Mouse (Mus musculus) limb, embryonic 12.5 days (tissue): Measurements from ENCODE around the gene Fbxl16. TPM values are rescaled to one million over a fixed set of nuclear protein-coding genes. Genes with fewer than 3 reads are reported as not detected.
A peak's percentile ranks its signal among the peaks of the same experiment; 100 is the strongest.

Source experiments
- ATAC-seq: fragments of 200-750 bp; cut with Nextera tagmentation; 2 replicates; pipeline ENCODE4 v1.8.0; 2017; ENCODE audit warnings: low read depth, moderate TSS enrichment; ENCODE audit not compliant: insufficient number of reproducible peaks, insufficient read depth, low FRiP score, low TSS enrichment
- H3K27ac ChIP-seq: fragments of 300-500 bp; sonication (generic); 2 replicates; pipeline ENCODE4 v1.5.1; 2016; ENCODE audit warnings: mild to moderate bottlenecking, moderate library complexity
- H3K27me3 ChIP-seq: fragments of 300-500 bp; sonication (generic); 2 replicates; pipeline ENCODE4 v1.6.1; 2016; ENCODE audit warnings: mild to moderate bottlenecking, moderate library complexity
- H3K36me3 ChIP-seq: fragments of 300-500 bp; sonication (generic); 2 replicates; pipeline ENCODE4 v1.6.1; 2016; ENCODE audit warnings: mild to moderate bottlenecking, moderate library complexity
- H3K4me1 ChIP-seq: fragments of 300-500 bp; sonication (generic); replicated peaks from 2 replicates; pipeline ENCODE4 v1.6.1; 2016
- H3K4me2 ChIP-seq: fragments of 300-500 bp; sonication (generic); 2 replicates; pipeline ENCODE4 v1.6.1; 2016; ENCODE audit warnings: mild to moderate bottlenecking, moderate library complexity
- H3K4me3 ChIP-seq: fragments of 300-500 bp; sonication (generic); replicated peaks from 2 replicates; pipeline ENCODE4 v1.5.1; 2016; ENCODE audit warnings: mild to moderate bottlenecking
- H3K9ac ChIP-seq: fragments of 300-500 bp; sonication (generic); replicated peaks from 2 replicates; pipeline ENCODE4 v1.6.1; 2016; ENCODE audit warnings: mild to moderate bottlenecking, moderate library complexity
- H3K9me3 ChIP-seq: fragments of 300-500 bp; sonication (generic); 2 replicates; pipeline ENCODE4 v1.6.1; 2016; ENCODE audit warnings: mild to moderate bottlenecking, moderate library complexity
- WGBS: fragments of 180-500 bp; shearing (Covaris S2); methylation state at CpG from one replicate; pipeline ENCODE4 v1.1.7; 2016; 5-methylcytosine and 5-hydroxymethylcytosine counted together
- polyA plus RNA-seq: library from polyadenylated mRNA; unstranded; fragments of >200 nt; fragmentation: Nextera tagmentation; extraction: Ambion mirVana; gene quantifications from 2 replicates; pipeline ENCODE4 v1.2.1, GENCODE M21; 2016

The Fbxl16 gene
- polyA plus RNA-seq, result 2.2 and 2.4 TPM in 2 replicates

DNA sequence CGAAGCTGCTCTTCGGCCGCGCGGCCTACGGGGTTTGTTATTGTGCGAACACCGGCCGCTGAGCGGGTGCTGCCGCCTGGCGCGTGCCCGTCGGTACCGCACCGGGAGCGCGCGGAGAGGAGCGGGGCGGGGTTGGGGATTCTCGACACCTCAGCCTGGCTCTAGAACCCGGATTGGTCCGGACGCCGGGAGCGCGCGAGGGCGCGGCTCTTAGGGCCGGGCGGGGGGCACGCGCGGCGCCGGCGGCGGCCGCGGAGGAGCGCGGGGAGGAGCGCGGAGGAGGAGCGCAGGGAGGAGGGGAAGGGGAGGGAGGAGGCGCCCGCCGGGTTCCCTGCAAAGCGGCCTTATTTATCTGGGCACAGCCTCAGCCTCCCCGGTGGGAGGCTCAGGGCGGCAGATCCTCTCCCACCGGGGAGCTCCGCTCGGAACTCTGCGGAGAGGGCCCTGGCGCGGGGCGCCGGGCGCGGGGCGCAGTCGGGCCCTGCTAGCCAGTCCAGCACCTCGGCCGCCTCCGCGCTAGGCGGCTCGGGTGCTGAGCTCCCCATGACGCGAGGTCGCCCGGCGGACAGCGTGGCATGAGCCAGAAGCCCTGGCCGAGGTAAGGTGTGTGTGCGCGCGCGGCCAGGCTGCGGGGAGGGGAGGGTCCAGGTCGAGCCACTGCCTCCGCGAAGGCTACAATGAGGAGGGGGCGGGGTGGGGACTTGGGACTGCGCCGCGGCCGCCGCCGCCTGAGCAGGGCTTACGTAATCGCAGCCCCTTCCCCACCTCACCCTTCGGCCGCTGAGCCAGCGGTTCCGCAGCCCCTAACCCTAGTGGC, at the start of gene Fbxl16:
Gene Fbxl16 (plus strand): TSS at position 297 of the 817 bp plus-strand sequence.
- Histone ChIP-seq H3K9ac (peak within 1 kb of the TSS; percentile 66), H3K36me3 (no peaks in the 10 kb centered on the region), H3K4me2 (peak within 1 kb of the TSS; percentile 96), H3K4me1 (peaks cover 8% of the 10 kb centered on the region), H3K4me3 (peak within 1 kb of the TSS; percentile 71), H3K9me3 (no peaks in the 10 kb centered on the region), H3K27ac (no peak within 1 kb of the TSS), H3K27me3 (peaks cover 79% of the 10 kb centered on the region)
- peak; percentile 60 for ATAC-seq
- WGBS, result under 1% methylated on average over 97 of the region's 100 CpGs

DNA sequence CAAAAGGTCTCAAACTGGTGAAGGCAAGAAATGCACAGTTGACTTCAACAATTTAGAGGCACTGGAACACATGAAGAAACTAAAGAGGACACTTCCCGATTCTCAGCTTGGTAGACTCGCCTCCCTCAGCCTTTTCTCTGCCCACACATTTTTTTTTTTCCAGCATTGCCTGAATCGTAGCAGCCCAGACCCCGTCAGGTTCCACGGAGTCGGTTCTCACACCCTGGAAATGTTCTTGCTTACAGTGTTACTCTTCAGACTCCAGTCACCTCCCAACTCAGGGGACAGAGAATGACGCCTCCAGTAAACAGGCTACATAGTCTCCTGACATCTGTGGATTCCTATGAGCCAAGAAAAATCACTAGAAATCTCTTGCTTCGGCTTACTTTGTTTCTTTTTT, 48.7 kb upstream of the Fbxl16 start:
- Histone ChIP-seq H3K4me1 (peaks cover 10% of the 10 kb centered on the region), H3K4me3 (no peak overlapping the region), H3K27me3 (no peaks in the 10 kb centered on the region; the same call in 1 of the 2 replicates), H3K4me2 (no peak overlapping the region), H3K36me3 (no peaks in the 10 kb centered on the region), H3K9ac (no peak overlapping the region), H3K27ac (no peak overlapping the region), H3K9me3 (no peaks in the 10 kb centered on the region)
- no peak for ATAC-seq
- 74% methylated on average over 8 of the region's 8 CpGs for WGBS

DNA sequence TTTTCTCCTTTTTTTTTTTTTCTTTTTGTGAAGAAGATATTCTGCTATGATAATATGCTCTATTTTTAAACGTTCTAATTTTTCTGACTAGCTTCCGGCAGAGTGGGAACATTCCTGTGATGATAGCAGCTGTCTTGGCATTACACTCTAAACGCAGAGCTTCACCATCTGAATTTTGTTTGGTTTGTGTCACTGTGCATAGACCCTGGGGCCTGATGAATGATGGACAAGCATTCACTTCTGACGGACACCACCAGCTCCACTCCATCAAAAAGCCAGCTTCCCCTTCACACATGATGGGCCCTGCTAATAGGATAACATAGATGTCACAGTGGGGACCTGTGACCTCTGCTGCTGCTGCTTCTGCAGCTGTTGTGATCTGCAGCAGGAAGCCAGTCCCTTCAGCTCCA, 47.3 kb upstream of the Fbxl16 start:
- no peak for ATAC-seq
- no peaks in the 10 kb centered on the region for H3K36me3 ChIP-seq
- peaks cover 5% of the 10 kb centered on the region; the same call in 1 of the 2 replicates for H3K4me1 ChIP-seq
- H3K27me3 ChIP-seq, result no peaks in the 10 kb centered on the region; the same call in 1 of the 2 replicates
- WGBS, result 70% methylated on average over 4 of the region's 4 CpGs
- no peak overlapping the region for H3K27ac ChIP-seq
- no peaks in the 10 kb centered on the region for H3K9me3 ChIP-seq
- no peak overlapping the region for H3K9ac ChIP-seq
- no peak overlapping the region for H3K4me2 ChIP-seq
- no peak overlapping the region for H3K4me3 ChIP-seq

DNA sequence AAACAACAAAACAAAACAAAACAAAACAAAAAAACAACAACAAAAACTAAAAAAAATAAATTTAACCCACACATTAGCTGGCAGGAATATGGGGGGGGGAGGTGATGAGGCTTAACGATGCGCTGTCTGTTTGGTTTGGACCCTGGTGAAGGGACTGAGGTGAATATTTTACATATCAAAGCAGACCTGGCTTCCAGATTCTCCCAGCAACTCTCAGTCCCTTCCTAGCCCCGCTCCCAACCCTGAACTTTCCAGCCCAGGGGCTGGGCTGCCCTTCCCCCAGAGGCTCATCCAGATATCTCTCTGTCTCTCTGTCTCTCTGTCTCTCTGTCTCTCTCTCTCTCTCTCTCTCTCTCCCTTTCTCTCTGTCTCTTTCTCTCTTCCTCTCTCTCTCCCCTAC, 46.3 kb upstream of the Fbxl16 start:
- Histone ChIP-seq H3K4me1 (peaks cover 5% of the 10 kb centered on the region; the same call in 1 of the 2 replicates), H3K9ac (no peak overlapping the region), H3K4me2 (no peak overlapping the region), H3K4me3 (no peak overlapping the region), H3K27ac (no peak overlapping the region), H3K36me3 (no peaks in the 10 kb centered on the region), H3K9me3 (no peaks in the 10 kb centered on the region), H3K27me3 (peaks cover 5% of the 10 kb centered on the region; the same call in 1 of the 2 replicates)
- WGBS, result 32% methylated on average over 3 of the region's 3 CpGs
- no peak for ATAC-seq

DNA sequence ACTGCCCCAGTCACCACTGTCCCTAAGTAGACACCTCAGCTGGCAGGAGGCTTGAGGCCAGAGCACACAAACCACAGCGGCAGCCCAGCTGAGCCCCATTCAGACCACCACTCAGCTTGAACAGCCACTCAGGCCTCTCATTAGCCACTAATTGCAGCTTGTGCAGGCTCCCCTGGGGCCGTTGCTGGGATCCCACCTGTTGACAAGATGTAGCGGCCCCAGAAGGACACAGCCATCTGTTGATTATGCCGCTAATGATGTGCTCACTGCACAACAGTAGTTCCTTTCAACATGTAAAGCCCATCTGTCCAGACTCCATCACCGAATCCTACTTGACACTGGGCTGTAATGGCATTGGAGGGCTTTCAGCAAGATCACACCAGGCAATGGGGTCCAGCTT, 43.0 kb upstream of the Fbxl16 start:
- ATAC-seq, result no peak
- 19% methylated on average over 5 of the region's 5 CpGs for WGBS

DNA sequence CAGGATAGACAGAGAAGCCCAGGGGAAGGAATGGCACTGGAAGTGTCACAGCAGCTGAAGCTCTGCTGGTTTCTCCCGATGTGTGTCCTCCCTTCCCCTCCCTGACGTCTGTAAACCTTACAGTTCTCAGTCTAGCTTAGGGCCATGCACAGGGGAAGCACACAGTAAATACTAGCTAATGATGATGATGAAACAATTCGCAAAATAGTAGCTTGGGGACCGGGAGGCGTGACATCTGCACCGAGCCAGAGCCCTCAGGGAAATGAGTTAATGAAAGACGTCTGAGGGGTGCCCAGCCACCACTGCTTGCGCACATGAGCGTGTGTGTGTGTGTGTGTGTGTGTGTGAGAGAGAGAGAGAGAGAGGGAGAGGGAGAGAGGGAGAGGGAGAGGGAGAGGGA, 39.6 kb upstream of the Fbxl16 start:
- Histone ChIP-seq H3K36me3 (no peaks in the 10 kb centered on the region), H3K9ac (no peak overlapping the region), H3K4me1 (peaks cover 9% of the 10 kb centered on the region), H3K27me3 (peaks cover 12% of the 10 kb centered on the region; the same call in 1 of the 2 replicates), H3K27ac (no peak overlapping the region), H3K9me3 (no peaks in the 10 kb centered on the region), H3K4me2 (no peak overlapping the region), H3K4me3 (no peak overlapping the region)
- WGBS, result 24% methylated on average over 8 of the region's 9 CpGs
- no peak for ATAC-seq

More for the DNA sequence above, 43.0 kb upstream of the Fbxl16 start:
- Histone ChIP-seq H3K27me3 (peaks cover 12% of the 10 kb centered on the region; the same call in 1 of the 2 replicates), H3K9ac (no peak overlapping the region), H3K4me1 (peaks cover 5% of the 10 kb centered on the region; the same call in 1 of the 2 replicates), H3K4me2 (no peak overlapping the region), H3K36me3 (no peaks in the 10 kb centered on the region), H3K4me3 (no peak overlapping the region), H3K9me3 (no peaks in the 10 kb centered on the region), H3K27ac (no peak overlapping the region)

DNA sequence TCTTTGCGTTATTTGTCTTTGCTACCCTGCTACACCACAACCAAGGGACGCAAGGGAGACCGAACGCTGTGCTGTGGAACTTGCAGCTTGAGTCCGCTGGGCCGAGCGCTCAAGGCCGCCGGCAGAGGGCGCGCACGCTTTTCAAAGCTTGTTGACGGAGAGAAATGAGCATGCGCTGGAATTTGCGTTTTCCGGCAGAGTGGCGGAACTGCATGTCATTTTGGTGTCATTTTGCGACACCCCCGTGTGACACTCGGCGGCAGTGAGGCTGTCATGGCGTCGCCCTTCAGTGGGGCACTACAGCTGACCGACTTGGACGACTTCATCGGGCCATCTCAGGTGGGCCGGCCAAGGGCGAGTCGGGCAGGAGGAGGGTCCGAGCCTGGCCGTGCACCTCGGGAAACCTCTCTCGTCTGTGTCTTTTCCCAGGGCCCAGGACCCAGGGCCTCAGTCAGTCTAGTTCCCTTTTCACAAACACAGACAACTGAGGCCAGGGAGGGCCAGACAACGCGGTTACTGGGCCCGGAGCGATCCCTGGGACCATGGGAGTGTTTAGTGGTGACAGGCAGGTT, 35.2 kb upstream of the Fbxl16 start, which contains the start of gene Narfl:
Gene Narfl (plus strand): TSS at position 228 of the 572 bp plus-strand sequence.
- Histone ChIP-seq H3K9me3 (no peaks in the 10 kb centered on the region), H3K4me3 (peak within 1 kb of the TSS; percentile 73), H3K4me2 (peak within 1 kb of the TSS; percentile 90), H3K27me3 (0 out of 2 replicates have a peak, but pooled peaks cover 6% of the 10 kb centered on the region), H3K36me3 (peaks cover 14% of the 10 kb centered on the region), H3K27ac (no peak within 1 kb of the TSS), H3K9ac (peak within 1 kb of the TSS; percentile 83), H3K4me1 (peaks cover 9% of the 10 kb centered on the region)
- WGBS, result 0% methylated on average over 37 of the region's 37 CpGs
- peak; percentile 77 for ATAC-seq

DNA sequence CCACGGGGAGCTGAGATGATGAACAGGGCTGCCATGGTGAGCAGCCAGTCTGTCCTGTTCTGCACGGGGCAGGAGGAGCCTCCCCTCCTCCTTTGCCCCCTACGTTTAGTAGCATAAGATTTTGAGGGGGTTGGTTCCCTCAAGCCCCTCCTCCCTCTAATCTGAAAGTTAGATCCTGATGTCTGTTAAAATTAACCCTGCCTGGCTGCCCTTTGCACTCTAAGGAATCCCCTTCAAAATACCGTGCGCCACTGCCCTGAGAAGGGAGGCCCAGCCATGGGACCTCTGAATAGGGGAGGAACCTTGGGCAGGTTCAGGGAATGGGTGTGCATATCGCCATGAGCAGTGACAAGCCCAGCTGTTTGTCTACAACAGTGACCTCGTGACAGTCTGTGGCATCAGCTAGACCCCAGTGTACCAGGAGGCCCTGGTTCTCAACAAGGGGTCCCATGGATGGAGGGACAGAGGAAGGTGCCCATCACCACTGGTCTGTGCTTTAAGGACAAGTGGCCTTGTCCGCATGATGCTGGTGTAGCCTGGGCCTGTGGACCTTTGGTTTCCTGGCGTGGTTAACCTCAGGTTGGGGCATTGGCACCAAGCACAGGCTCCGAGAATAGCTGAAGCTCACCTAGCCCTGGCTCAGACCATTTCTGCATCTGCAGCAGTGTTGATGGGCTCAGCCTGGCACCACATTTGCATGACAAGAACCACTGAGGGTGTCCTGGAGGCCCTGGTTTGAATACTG, 33.4 kb upstream of the Fbxl16 start:
- H3K4me3 ChIP-seq, result no peak overlapping the region
- H3K4me2 ChIP-seq, result no peak overlapping the region
- no peak for ATAC-seq
- no peak overlapping the region for H3K27ac ChIP-seq
- WGBS, result 86% methylated on average over 10 of the region's 10 CpGs
- H3K9me3 ChIP-seq, result no peaks in the 10 kb centered on the region
- peaks cover 24% of the 10 kb centered on the region for H3K36me3 ChIP-seq
- no peak overlapping the region for H3K9ac ChIP-seq
- peaks cover 9% of the 10 kb centered on the region for H3K4me1 ChIP-seq
- no peaks in the 10 kb centered on the region for H3K27me3 ChIP-seq

DNA sequence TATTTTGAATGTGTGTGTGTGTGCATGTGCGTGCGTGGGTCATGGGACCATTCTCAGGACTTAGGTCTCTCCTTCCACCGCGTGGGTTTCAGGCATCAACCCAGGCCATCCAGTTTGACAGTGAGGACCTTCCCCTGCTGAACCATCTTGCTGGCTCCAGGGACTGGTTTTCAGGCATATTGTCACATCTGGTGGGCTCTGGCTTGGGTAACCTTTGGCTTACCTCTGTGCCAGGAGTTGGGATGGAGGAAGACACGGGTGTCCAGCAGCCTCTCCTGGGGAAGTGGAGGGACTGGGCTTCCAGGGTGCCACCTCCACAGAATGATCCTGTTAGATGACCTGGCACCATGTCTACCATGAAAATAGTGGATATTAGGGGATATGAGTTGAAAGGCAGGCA, 30.9 kb upstream of the Fbxl16 start:
- peaks cover 10% of the 10 kb centered on the region for H3K4me1 ChIP-seq

DNA sequence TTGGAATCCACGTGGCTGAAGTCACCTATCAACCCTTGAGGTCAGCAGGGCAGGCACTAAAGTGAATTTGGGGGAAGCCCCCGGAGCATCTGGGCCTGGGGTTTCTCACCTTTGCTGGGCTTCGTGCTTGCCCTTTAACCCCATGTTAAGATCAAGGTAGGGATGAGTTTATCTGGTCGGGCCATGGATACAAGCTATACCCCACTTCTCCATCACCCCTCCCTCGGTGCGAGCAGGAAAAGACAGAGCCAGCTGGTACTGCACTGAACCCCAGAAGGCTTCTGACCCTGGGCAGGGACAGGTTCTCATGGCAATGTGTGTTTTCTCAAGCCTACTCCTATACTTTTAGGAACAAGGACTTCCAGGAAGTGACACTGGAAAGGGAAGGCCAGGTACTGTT, 27.5 kb upstream of the Fbxl16 start:
- Histone ChIP-seq H3K9ac (no peak overlapping the region), H3K4me2 (no peak overlapping the region), H3K4me3 (no peak overlapping the region), H3K4me1 (peaks cover 24% of the 10 kb centered on the region), H3K36me3 (peaks cover 64% of the 10 kb centered on the region), H3K27me3 (no peaks in the 10 kb centered on the region), H3K9me3 (no peaks in the 10 kb centered on the region), H3K27ac (no peak overlapping the region)
- no peak for ATAC-seq
- 70% methylated on average over 6 of the region's 6 CpGs for WGBS

More for the DNA sequence above, 30.9 kb upstream of the Fbxl16 start:
- WGBS, result 93% methylated on average over 5 of the region's 5 CpGs
- Histone ChIP-seq H3K9ac (no peak overlapping the region), H3K4me3 (no peak overlapping the region), H3K36me3 (peaks cover 49% of the 10 kb centered on the region), H3K27me3 (no peaks in the 10 kb centered on the region), H3K9me3 (no peaks in the 10 kb centered on the region), H3K4me2 (no peak overlapping the region), H3K27ac (no peak overlapping the region)
- ATAC-seq, result no peak

DNA sequence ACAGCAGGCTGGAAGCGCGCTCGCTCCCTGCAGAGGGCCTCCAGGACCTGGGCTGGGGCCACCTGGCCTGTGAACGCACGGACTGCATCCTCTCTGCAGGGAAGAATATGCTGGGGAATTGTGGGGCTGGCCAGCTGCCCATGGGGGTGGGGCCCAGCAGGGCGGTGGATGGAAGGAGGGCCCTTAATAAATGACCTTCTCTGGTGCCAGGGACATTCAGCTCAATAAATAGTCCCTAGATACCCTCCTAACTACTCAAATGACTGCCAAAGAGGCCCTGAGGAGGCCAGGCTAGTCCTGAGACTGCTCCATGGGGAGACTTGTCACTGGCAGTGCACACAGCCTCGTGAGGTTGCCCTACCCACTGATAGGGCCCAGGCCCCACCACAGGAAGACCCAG, 25.8 kb upstream of the Fbxl16 start:
- ATAC-seq, result no peak
- no peaks in the 10 kb centered on the region for H3K9me3 ChIP-seq
- no peak overlapping the region for H3K27ac ChIP-seq
- H3K4me3 ChIP-seq, result no peak overlapping the region
- peaks cover 24% of the 10 kb centered on the region for H3K4me1 ChIP-seq
- no peaks in the 10 kb centered on the region for H3K27me3 ChIP-seq
- H3K4me2 ChIP-seq, result no peak overlapping the region
- WGBS, result 85% methylated on average over 7 of the region's 7 CpGs
- peaks cover 66% of the 10 kb centered on the region for H3K36me3 ChIP-seq
- H3K9ac ChIP-seq, result no peak overlapping the region
